22 mouse cellular contexts compared by ENCODE assay signal in the genomic region with DNA sequence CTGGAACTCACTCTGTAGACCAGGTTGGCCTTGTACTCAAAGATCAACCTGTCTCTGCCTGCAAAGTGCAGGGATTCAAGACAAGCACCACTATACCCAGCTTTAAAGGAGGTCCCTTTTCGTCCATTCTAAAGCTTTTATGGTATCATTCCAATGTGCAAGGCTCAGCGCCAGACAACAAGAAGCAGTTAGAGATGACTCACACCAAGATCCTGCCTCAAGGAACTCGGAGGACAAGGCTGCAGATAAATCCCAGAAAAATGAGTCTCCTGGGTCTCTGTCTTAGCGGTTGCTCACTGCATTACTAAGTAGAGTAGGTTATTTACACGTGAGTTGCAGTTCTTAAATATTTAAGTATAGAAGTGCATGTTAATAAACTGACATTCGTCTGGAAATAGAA. TPM values are rescaled to one million over a fixed set of nuclear protein-coding genes. Genes with fewer than 3 reads are reported as not detected.
DNase-seq lines count a peak whose midpoint lies in the region; ATAC-seq and TF ChIP-seq lines count a peak whose summit lies in the region.
"Had no signal": no experiment of that assay in that cellular context is flagged by ENCODE, and none has a peak within 500 bp of the region (broad histone marks: within the 10 kb centered on the region; RNA-seq: fewer than 3 reads in every experiment).

No protein-coding gene starts in this region.

- ATAC-seq in heart, embryonic 11.5 days (replicated peaks; ENCODE audit: insufficient number of reproducible peaks, low FRiP score, low TSS enrichment) = no peak
- ATAC-seq in hindbrain, postnatal 0 days = no peak
- ATAC-seq: forebrain, embryonic 16.5 days; hindbrain, embryonic 16.5 days had no signal

- H3K4me2 ChIP-seq in heart, embryonic 11.5 days = no peak overlapping the region
- H3K4me2 ChIP-seq in myocyte (ENCODE audit: low read depth) = peak overlapping the region; percentile 31
- H3K4me2 ChIP-seq in hindbrain, postnatal 0 days (ENCODE audit: low read depth, low read length) = no peak overlapping the region
- H3K4me2 ChIP-seq: embryonic facial prominence, embryonic 15.5 days; forebrain, embryonic 12.5 days had no signal

- no peaks in the 10 kb centered on the region for H3K79me2 ChIP-seq in C2C12 (ENCODE audit: control insufficient read depth, insufficient read depth)
- peaks cover 4% of the 10 kb centered on the region for H3K79me2 ChIP-seq in myocyte (ENCODE audit: control insufficient read depth, insufficient read depth)

- H3K4me3 ChIP-seq in heart, embryonic 11.5 days (ENCODE audit: low read depth, low read length) = no peak overlapping the region
- no peak overlapping the region for H3K4me3 ChIP-seq in C2C12 (ENCODE audit: insufficient read depth, poor library complexity, severe bottlenecking)
- no peak overlapping the region for H3K4me3 ChIP-seq in myocyte
- no peak overlapping the region for H3K4me3 ChIP-seq in hindbrain, postnatal 0 days (ENCODE audit: low read length)
- H3K4me3 ChIP-seq: embryonic facial prominence, embryonic 15.5 days; forebrain, embryonic 12.5 days; gastrocnemius, adult 2 months; hindbrain, embryonic 10.5 days had no signal

- no peaks in the 10 kb centered on the region for H3K79me3 ChIP-seq in C2C12 (ENCODE audit: low read depth)

- H3K9me3 ChIP-seq in heart, embryonic 11.5 days (replicated peaks; ENCODE audit: control insufficient read depth, low read length) = no peaks in the 10 kb centered on the region
- no peaks in the 10 kb centered on the region for H3K9me3 ChIP-seq in hindbrain, postnatal 0 days (ENCODE audit: low read length)
- H3K9me3 ChIP-seq: embryonic facial prominence, embryonic 15.5 days; forebrain, embryonic 12.5 days; hindbrain, embryonic 10.5 days had no signal

- H3ac ChIP-seq in C2C12 (ENCODE audit: control insufficient read depth, insufficient read length, low read depth) = no peak overlapping the region
- H3ac ChIP-seq in myocyte (ENCODE audit: control insufficient read depth, insufficient read length) = no peak overlapping the region

- peak; percentile 41 for DNase-seq in heart, postnatal 4 days
- DNase-seq in adipocyte (ENCODE audit: low spot score) = peak; percentile 57
- DNase-seq in thymus, postnatal 10 days (ENCODE audit: low spot score in 2 of 2) = no peak
- no peak for DNase-seq in hindbrain, postnatal 0 days (ENCODE audit: low spot score)
- DNase-seq: adrenal gland, postnatal 14 days; B cell, adult 2 months; cerebellum, adult 18-20 months; cerebellum, adult 9-11 months; gastrocnemius, adult 2 months; gastrocnemius, postnatal 25 days; kidney, adult 11 months; kidney, adult 9 months had no signal

- TF ChIP-seq CTCF in C2C12 (IDR thresholded peaks at IDR 0.05; ENCODE audit: control insufficient read depth, insufficient read depth, insufficient read length) = no peak
- TF ChIP-seq CTCF in hindbrain, postnatal 0 days (IDR thresholded peaks at IDR 0.05; ENCODE audit: low read depth) = no peak

- no peak overlapping the region for H3K9ac ChIP-seq in heart, embryonic 11.5 days (ENCODE audit: low read depth, low read length)
- no peak overlapping the region for H3K9ac ChIP-seq in hindbrain, postnatal 0 days (replicated peaks; ENCODE audit: low read length)
- H3K9ac ChIP-seq: embryonic facial prominence, embryonic 15.5 days; forebrain, embryonic 12.5 days had no signal

- H3K27me3 ChIP-seq in heart, embryonic 11.5 days (ENCODE audit: control insufficient read depth, insufficient read depth, low read length) = no peaks in the 10 kb centered on the region
- H3K27me3 ChIP-seq in C2C12 (ENCODE audit: control insufficient read depth, insufficient read depth, insufficient read length) = no peaks in the 10 kb centered on the region
- no peaks in the 10 kb centered on the region for H3K27me3 ChIP-seq in myocyte (ENCODE audit: control insufficient read depth, insufficient read depth, insufficient read length)
- H3K27me3 ChIP-seq in hindbrain, postnatal 0 days (ENCODE audit: insufficient read depth, low read length) = no peaks in the 10 kb centered on the region
- H3K27me3 ChIP-seq: embryonic facial prominence, embryonic 15.5 days; forebrain, embryonic 12.5 days had no signal

- no peak for TF ChIP-seq POLR2A in myocyte (IDR thresholded peaks at IDR 0.05; ENCODE audit: insufficient read length, low read depth)

- no peak overlapping the region for H3K27ac ChIP-seq in heart, embryonic 11.5 days (ENCODE audit: low read depth, low read length)
- no peak overlapping the region for H3K27ac ChIP-seq in hindbrain, postnatal 0 days
- H3K27ac ChIP-seq: embryonic facial prominence, embryonic 15.5 days; forebrain, embryonic 12.5 days; hindbrain, embryonic 10.5 days had no signal

- peaks cover 4% of the 10 kb centered on the region for H3K4me1 ChIP-seq in heart, embryonic 11.5 days (ENCODE audit: control insufficient read depth, insufficient read depth, low read length)
- 0 out of 2 replicates have a peak, but pooled peaks cover 4% of the 10 kb centered on the region for H3K4me1 ChIP-seq in hindbrain, postnatal 0 days (ENCODE audit: insufficient read depth, low read length)
- H3K4me1 ChIP-seq: forebrain, embryonic 12.5 days; hindbrain, embryonic 10.5 days had no signal

- H3K36me3 ChIP-seq in heart, embryonic 11.5 days (ENCODE audit: control insufficient read depth, insufficient read depth, low read length) = 0 out of 2 replicates have a peak, but pooled peaks cover 2% of the 10 kb centered on the region
- peaks cover 16% of the 10 kb centered on the region for H3K36me3 ChIP-seq in C2C12 (ENCODE audit: control insufficient read depth, insufficient read depth)
- peaks cover 4% of the 10 kb centered on the region for H3K36me3 ChIP-seq in myocyte (ENCODE audit: control insufficient read depth, insufficient read depth)
- H3K36me3 ChIP-seq in hindbrain, postnatal 0 days (ENCODE audit: insufficient read depth, low read length) = no peaks in the 10 kb centered on the region
- H3K36me3 ChIP-seq: embryonic facial prominence, embryonic 15.5 days; forebrain, embryonic 12.5 days; hindbrain, embryonic 10.5 days had no signal

- 76% methylated on average over 6 of the region's 6 CpGs for WGBS in heart, embryonic 11.5 days (ENCODE audit: insufficient replicate concordance)
- WGBS in hindbrain, postnatal 0 days = 78% methylated on average over 6 of the region's 6 CpGs

TF ChIP-seq in C2C12, 6 proteins besides CTCF, POLR2A, EP300 and RAD21:
- TF ChIP-seq MYOG (IDR thresholded peaks at IDR 0.05; ENCODE audit: control insufficient read depth, extremely low read depth, insufficient read length) (no peak), CEBPB (IDR thresholded peaks at IDR 0.05; ENCODE audit: low read depth) (no peak), MYOD1 (IDR thresholded peaks at IDR 0.05; ENCODE audit: control insufficient read depth, insufficient read length, low read depth) (no peak), USF1 (IDR thresholded peaks at IDR 0.05; ENCODE audit: low read depth) (no peak), FOSL1 (IDR thresholded peaks at IDR 0.05; ENCODE audit: insufficient read depth, low read length, poor library complexity, severe bottlenecking) (peak; percentile 43)

TF ChIP-seq in myocyte, 11 proteins besides CTCF, POLR2A, EP300 and RAD21:
- TF ChIP-seq POLR2AphosphoS2 (IDR thresholded peaks at IDR 0.05; ENCODE audit: insufficient read length, low read depth) (no peak), MYOG (IDR thresholded peaks at IDR 0.05; ENCODE audit: control insufficient read depth in 1 of 3, insufficient read depth in 1 of 3, insufficient read length in 2 of 3, low read depth in 2 of 3) (no peak), TCF12 (IDR thresholded peaks at IDR 0.05; ENCODE audit: insufficient read depth, poor library complexity, severe bottlenecking) (no peak), CEBPB (IDR thresholded peaks at IDR 0.05; ENCODE audit: insufficient read depth, poor library complexity, severe bottlenecking) (no peak), MYOD1 (IDR thresholded peaks at IDR 0.05; ENCODE audit: control insufficient read depth in 1 of 3, insufficient read length in 2 of 3, low read depth in 2 of 3) (no peak), SRF (IDR thresholded peaks at IDR 0.05; ENCODE audit: control insufficient read depth, insufficient read length, low read depth) (no peak), USF1 (IDR thresholded peaks at IDR 0.05; ENCODE audit: low read depth) (no peak), E2F4 (IDR thresholded peaks at IDR 0.05; ENCODE audit: insufficient read depth) (no peak), REST (IDR thresholded peaks at IDR 0.05; ENCODE audit: insufficient read depth, insufficient read length) (no peak), TCF3 (IDR thresholded peaks at IDR 0.05; ENCODE audit: insufficient read length, low read depth) (no peak), MAX (IDR thresholded peaks at IDR 0.05; ENCODE audit: low read depth) (no peak)
TF ChIP-seq in myocyte: peak in this region for 0.

RNA-seq across cellular contexts. Expression of a gene that starts 26.4 kb away (rescaled TPM):
- 10 to 100 TPM; 50.7 to 73.3 TPM for total RNA-seq in heart, postnatal 4 days (2021)
- 55.6 and 61.9 TPM in 2 replicates for polyA plus RNA-seq in heart, embryonic 11.5 days (2014; fragmentation: Nextera tagmentation; extraction: Ambion mirVana)
- 280 TPM for polyA plus RNA-seq in C2C12 (2012; fragmentation: generic; extraction: Trizol)
- 49.6 TPM for polyA plus RNA-seq in myocyte (2012; fragmentation: generic; extraction: Trizol)
- 2.9 and 8.2 TPM in 2 replicates for total RNA-seq in hindbrain, postnatal 0 days (2014; rRNA removed)
- 9.7 and 10.1 TPM in 2 replicates for polyA plus RNA-seq in hindbrain, postnatal 0 days (2015; fragmentation: Nextera tagmentation; extraction: Ambion mirVana)
- total RNA-seq: granulocyte monocyte progenitor cell, adult 5-6 weeks; MEL had no signal

Comparison
In these comparisons a context has a peak if more than half of its experiments do, and no peak if none do; other contexts are left out.
1. DNase-seq: peak in heart, postnatal 4 days (single experiment) and adipocyte (single experiment); none in thymus, postnatal 10 days (0 of 2) and hindbrain, postnatal 0 days (single experiment).